Mouse (Mus musculus): ENCODE results near the gene Cep170.
"Not testable (repeated sequence)": the region's sequence is repeated elsewhere in the genome, so short reads cannot be mapped to it uniquely, and the experiment has no call there.

Gene Cep170

DNA sequence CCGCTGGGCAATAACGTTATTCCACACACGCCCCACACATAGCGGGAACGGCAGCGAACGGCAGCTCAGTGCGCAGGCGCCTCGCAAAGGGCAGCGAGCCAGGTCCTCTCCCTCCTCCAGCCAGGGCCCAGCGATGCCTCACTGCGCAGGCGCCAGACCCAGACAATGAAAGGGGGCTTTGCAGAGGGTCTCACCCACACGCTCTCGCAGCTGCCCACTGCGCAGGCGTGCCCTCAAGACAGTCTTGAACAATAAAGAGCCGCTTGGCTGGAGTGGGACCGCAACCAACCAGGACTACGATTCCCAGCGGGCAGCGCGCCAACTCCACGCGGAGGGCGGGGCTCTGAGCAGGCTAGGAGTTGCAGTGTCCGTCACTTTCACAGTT lies at the start of gene Cep170:
TSS of gene Cep170 (minus strand) at position 32 of the 385 bp plus-strand sequence.
- peak; percentile 99 for DNase-seq

DNA sequence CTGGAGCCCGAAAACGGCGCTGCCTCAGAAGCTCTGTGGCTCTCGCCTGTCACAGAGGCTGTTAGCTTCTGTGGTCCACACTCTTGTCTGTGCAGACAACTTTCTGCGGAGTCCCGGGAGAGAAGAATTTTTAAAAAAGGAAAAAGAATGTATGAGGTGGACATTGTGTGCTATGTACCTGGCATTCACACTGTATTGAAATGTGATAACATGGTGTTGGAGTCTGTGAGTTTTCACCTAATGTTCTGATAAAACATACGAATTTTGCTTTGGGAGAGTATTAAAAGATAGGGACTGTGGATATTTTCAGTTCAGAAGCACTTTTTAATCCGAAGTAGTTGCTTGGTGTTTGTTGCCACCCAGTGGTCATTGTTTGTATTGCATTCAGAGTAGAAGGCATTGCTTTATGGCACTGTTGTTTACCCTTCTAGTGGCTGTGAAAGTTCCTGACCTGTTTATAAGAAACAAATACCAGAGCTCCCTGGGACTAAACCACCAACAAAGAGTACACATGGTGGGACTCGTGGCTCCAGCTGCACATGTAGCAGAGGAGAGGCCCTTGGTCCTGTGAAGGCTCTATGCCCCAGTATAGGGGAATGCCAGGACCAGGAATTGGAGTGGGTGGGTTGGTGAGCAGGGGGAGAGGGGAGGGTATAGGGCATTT lies 48.2 kb upstream of the Cep170 start:
- peak; percentile 60 for DNase-seq

DNA sequence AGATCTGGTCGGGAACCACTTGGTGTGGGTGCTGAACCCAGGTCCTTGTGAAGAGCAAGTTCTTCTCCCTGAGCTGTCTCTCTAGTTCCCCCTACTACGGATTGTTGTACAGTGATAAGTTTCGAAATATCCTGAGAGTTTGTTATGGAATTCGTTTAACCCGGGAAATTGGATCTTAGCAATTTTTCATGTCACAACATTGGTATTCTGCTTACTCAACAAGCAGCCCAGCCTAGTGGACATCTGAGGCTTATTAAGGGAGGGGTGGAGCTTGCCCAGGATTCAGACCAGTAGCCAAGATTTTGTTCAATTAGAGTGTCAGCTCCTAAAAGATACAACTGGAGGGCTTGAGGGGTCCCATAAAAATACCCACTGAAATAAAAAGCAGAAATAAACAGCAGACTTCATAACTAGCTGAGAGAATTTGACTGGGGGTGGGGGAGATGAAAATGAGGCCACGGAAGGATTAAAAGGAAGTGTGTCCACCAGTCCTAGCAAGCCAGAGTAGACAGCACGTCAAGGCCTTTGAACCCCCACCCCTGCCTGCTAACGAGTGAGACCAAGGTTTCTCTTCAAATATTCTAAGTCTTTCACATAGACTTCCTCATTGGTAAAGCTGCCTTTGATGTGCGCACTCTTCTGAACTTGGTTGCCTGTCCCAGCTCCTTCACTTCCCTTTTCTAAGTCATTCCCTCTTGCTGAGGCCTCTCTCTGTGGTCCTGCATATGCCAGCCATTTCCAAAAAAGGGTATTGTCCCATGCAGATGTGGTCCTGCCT lies 39.1 kb upstream of the Cep170 start:
- DNase-seq: no peak

DNA sequence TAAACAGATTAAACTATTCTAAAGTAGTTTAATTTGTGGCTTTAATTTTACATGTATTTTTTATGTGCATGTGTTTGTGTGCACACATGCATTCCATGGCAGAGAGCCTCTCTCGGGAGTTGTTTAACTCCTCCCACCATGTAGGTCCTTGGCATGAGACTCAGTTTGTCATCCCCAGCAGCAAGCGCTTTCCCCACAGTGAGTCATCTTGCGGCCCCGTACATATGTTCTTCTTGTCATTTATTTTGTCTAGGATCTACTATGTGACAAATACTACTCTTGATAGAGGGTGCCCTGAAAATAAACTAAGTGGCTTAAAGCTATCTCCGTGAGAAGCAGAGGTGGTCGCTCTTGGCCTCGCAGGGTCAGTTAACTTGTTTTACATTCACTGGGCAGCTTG lies 37.5 kb upstream of the Cep170 start:
- DNase-seq: no peak

DNA sequence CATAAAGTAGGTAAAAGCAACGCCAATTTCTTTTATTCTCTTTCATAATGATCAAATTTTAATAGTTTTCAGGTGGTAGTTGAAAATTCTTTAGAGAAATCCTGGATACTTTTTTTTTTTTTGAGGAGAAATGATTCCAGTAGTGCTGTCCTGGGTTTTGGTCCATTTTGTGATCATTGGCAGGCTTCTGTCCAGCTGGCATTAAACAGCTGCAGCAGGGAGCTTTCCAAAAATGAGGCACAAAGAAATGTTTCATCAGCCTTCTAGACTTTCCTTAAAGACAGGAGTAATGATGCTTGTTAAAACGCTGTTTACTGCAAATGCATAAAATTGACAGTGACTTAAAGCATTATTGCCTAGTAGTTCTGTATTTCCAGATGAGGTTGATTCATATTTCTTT lies 35.5 kb upstream of the Cep170 start:
- no peak for DNase-seq

DNA sequence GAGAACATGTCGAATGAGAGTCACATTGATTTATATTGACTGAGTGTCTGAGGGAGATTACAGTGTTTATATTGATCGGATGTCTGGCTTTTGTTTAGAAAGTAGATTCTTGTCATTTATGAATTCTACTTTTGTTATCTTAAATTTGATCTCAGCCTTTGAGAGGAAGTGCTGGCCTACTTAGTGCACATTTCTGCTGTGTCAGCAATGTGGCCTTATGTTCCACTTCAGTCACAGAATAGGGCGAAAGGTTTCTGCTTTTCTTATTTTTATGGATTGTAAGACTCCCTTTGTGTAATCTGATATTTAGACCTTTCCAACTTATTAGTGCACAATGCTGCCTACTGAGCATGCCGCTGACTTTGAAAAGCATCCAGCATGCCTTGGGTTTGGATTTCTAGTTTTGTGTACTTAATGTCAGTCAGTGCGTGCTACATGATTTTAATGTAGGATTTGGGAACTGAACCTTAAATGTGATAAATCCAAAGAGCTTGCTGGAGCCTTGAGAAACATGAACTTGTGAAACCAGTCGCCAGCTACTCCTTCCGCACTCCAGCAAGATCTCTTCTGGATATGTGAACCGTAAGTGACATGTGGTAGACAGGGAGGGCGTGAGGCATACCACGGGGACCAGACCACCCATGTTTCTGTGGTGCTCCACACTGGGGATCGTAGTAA lies 34.9 kb upstream of the Cep170 start:
- DNase-seq: no peak

DNA sequence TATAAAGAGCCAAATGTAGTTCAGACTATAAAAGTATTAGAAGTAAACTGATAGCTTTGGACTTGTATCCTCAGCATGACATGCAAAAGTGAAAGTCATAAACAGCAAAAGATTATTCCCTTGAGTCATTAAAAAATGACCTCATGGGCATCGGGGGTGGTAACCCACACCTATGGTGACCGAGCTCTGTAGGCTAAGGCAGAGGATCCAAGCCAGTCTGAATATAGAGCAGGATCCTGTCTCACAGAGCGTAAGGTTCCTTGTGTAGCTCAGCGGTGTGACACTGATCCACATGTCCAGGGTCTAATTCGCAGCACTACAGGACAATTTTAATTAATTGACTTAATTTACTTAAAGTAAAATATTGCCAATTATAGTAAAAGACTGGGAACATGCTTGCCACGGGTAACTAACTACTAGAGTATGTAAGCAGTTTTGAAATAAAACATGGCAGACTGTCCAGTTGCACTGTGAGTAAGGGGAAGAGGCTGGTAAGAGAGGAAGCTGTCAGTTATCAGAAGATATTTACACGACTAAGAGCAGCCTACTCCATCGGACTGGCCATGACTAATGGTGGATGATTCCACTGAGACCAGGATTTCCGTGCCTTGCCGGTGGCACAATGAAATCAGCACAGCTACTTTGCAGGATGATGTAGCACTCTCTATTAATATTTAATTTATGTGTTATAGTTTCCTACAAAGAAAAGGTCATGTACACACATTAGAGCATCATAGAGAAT lies 33.4 kb upstream of the Cep170 start:
- no peak for DNase-seq

DNA sequence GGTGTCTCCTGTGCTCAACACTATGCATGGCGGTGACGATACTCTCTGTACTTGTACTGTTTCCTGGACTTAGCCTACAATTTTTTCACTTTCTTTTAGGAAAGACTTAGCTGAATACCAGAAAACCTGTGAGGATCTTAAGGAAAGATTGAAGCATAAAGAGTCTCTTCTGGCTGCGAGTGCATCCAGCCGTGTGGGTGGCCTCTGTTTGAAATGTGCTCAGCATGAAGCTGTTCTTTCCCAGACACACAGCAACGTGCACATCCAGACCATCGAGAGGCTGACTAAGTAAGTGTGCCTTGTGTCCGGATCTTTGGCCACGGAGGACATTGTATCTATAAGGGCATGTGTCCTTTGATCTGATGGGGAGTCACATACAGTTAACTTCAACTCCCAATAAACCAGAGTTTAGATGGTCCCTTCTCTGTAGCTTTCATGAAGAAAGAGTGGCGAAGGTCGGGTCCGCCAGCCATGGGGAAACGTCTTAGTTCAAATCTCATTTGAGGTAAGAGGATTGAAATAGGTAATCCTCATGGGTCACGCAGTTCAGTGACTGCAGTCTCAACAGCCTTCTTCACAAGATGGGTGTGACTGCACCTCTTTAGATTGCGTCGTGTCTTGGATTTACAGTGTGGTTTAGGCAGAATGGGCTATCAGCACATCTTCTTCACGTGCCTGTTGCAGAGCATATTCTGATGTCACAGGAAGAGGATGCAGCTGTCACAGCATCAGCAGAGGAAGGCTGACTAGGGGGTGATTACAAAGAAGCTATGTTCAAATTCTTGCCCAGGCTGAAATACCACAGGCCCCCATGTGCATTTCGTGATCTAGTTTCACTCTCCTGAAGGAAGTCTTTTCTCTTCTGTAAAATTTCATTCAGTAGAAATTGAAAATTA lies 31.5 kb upstream of the Cep170 start:
- DNase-seq: no peak

DNA sequence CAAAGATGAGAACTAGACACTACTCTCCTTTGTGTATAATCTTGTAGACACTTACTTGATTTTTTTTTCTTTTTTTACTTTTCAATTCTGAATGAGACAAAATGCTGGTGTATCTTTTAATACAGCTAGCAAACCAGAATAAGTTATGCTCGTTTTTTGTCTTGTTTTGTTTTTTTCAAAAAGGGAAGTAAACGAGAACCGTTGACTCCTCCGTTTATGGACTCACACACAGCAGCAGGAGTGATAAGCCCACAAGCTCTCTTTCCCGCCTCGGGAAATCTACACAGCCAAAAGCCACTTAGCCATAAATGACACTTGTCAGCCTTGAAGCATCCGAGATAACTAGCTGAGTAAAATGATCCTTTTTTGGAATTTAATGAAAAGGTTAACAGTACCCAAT lies 22.7 kb upstream of the Cep170 start:
- not testable (repeated sequence) for DNase-seq

DNA sequence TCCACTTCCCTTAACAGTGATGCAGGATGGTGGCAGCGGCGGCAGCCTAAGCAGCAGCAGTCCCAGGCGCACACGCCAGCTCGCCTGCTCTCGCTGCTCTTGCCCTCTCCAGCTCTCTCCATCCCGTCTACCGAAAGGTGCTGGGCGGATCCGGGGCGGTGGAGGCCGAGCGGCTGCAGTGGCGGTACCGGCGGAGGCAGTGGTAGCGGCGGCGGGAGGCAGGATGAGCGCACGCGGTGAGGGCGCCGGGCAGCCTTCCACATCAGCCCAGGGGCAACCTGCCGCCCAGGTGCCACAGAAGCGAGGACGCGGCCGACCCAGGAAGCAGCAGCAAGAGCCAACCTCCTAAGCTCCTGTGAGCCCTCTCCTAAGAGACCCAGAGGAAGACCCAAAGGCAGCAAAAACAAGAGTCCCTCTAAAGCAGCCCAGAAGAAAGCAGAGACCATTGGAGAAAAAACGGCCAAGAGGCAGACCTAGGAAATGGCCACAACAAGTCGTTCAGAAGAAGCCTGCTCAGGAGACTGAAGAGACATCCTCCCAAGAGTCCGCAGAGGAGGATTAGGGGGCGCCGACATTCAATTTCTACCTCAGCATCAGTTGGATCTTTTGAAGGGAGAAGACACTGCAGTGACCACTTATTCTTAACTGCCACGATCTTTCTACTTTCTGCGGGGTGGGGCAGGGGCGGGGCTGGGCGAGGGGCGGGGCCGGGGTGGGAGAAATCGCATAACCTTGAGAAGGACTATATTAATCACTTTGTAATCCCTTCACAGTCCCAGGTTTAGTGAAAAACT lies 21.8 kb upstream of the Cep170 start:
- DNase-seq: no peak

DNA sequence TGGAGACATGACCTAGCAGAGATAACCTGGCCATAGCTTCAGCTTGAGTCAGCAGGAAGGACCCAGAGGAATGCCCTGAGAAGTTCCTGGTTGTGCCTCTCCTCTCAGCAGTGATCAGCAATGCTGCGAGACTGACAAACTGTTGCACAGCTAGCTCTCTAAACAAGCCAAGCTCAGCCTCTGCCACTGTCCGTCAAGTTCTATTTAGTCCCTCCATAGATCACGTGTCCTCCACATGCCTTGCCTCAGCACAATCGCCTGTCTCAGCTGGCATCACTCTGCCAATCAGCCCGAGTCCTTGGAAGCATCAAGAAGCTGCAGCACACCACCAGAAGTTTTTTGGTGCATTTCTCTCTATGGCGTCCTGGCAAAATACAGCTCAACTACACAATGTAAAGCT lies 21.0 kb upstream of the Cep170 start:
- DNase-seq: no peak

DNA sequence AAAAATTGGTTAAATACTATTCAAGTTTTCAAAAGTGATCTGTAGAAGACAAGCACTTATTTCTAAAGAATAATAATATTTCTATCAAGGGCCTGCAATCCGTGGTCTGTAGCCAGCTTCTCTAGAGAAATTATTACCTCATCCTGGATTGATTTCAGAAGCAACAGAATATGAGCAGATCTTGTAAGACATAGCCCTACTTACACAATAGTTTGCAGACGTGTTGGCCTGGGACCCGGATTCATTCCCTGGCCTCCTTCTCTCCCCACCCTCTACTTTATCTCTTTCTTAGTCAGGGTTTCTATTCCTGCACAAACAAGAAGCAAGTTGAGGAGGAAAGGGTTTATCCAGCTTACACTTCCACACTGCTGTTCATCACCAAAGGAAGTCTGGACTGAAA lies 20.1 kb upstream of the Cep170 start:
- no peak for DNase-seq

DNA sequence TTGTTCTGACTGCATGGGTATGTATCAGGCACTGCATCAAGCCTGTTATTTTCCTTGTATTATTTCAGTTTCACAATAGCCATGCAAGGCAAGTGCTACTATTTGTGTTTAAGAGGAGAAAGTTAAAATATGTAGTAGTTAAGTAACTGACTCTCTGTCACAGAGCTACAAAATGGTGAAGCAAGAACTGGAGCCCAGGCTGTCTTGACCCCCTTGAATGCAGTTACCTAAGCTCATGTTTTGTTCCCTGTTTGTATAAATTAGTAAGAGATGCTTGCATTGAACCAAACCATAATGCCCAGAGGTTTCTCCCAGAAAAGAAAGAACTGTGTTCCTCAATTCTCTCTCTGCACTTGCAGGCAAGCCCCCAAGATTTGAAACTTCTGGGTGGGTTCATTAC lies 19.4 kb upstream of the Cep170 start:
- DNase-seq: no peak

DNA sequence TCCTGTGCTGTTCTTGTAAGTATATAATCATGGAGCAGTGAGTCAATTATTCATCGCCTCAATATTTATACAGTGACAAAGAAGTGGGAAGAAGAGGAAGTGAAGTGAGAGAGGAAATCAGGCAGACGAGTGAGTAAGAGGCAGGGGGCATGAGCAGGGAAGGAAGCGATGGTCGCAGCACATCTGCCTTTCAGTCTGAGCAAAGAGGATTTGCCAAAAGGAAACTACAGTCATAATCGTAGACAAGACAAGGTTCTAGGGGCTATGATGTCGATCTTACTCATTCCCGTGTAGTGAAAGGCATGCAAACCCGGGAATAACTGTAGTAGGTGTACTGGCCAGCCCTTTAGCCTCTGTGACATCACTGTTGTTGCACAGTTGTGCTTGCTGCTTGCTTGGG lies 18.7 kb upstream of the Cep170 start:
- DNase-seq: no peak

DNA sequence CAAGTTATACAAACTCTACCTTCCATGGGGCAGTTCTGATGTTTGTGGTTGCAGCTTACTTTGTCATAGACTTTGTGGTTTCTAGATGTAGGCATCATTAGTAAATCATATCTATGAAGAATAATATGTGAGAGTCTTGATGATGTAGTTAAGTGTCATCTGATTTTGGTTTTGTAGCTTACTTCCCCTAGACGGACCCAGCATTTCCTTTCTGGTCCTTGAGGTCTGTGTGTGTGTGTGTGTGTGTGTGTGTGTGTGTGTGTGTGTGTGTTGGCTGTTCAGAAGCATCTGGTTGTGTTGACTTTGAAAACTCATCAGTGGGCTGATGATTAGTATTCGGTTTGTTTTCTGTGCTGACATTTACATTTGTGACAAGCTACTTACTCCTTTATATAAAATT lies 18.2 kb upstream of the Cep170 start:
- DNase-seq: no peak

DNA sequence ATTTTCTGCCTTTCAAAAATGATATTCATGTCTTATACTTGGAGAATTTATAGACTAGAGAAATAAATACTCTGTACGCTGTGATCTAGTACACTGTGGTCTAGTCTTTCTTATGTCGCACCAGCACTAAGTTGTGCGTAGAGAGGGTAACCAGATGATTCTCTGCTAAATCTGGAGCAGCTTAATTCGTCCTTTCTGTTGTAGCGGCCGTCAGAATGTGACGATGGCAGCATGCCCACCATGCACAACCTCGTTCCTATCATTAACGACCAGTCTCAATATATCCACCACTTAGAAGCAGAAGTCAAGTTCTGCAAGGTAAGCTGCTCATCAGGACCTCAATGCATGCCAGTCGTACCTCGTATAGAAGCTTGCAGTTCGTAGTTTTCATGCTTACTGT lies 14.8 kb upstream of the Cep170 start:
- DNase-seq: no peak

DNA sequence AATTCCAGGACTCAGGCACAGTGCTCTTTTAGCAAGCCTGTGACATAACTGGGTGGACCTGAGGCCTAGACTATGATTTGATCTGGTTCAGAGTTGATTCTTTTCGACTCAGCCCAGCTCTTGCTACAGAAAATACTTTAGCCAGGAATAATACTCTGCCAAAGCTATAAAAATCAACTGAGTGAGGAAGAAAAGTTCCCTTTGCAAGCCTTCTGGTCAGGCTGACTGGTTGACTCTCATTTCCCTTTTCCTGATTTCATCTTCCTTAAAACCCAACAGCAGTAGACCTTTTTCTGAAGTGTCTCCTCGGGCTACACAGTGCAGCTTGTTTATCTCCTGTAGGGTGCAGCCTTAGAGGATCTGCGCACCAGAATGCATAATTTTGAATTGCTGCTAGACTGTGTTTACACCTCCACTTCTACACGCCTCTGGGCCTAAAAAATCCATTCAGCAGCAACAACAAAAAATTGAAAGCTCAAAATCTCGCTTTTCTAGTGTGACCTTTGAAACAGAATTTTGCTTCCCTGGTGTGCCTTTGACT lies 14.1 kb upstream of the Cep170 start:
- DNase-seq: no peak

DNA sequence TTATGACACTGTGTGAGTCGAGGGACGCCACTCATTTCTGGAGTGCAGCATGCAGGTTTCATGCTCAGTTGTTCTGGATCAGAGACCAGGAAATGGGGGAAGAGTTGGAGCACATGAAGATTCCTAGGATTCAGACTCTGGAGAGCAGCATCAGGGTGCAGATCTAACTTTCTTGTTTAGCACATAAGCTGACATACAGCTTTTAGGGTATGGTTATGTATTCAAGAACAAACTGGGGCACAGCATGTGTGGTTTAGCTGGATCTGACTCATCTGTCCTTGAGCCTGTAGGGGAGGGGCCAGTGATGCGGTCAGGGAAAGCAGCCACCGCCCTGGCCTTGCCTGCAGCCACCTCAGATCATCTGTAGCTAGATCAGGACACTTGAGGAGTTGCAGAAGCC lies 13.5 kb upstream of the Cep170 start:
- DNase-seq: no peak

DNA sequence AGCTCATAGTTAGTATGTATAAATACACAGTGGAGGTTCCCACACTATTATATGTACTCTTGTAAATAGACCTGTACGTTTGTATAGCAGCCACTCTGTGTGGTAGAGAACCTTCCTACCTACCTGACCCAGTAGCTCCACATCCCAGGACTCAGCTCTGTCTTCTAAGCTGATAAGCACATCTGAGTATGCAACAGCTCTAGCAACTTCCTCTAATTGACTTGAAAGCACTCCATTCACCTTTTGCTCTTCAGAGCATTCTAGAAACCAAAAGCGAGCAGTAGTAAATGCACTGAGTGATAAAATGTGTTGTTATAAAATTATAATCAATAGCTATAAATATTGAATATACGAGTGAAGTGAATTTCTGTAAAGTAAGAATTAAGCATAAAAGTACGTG lies 13.1 kb upstream of the Cep170 start:
- no peak for DNase-seq

DNA sequence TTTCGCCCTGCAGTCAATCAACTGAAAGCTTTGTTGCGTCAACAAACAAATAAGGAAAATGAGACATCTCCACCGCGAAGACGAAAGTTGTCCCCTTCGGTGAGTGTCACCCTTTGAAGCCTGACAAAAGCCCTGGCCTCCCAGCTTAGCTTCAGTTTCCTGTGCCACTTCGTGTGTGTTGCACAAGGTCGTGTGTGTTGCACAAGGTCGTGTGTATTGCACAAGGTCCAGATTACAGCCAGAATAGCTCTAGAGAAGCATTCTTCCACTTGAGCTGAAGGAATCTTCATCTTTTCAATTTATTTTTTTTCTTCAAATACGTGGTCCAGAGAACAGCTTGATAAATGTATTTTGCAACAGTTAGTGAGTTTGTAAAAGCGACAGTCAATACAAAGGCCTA lies 12.3 kb upstream of the Cep170 start:
- DNase-seq: no peak

DNA sequence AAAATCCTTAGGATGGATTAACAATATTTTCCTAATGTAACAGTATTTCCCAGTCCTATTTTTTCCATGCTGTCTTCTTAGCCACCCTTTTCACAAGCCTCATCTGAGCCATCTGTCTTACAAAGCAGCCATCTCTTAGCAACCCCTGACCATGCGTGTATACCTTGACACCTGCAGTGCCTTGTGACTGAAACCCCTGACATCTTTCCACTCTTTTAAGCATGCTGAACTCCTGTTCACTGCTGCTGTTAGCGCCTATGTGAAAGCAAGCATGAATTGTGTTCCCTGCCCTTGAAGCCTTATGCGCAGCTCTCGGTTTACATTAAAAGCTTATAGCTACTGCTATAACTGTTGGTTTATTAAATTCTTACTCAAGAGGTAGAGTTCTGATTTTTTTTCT lies 11.2 kb upstream of the Cep170 start:
- DNase-seq: no peak

Measured in right cerebral cortex, postnatal 14 days (tissue).